Mouse (Mus musculus): ENCODE measurements around the gene Bmper. TPM values are rescaled to one million over a fixed set of nuclear protein-coding genes. Genes with fewer than 3 reads are reported as not detected.

Bmper gene
- polyA plus RNA-seq, 1 experiment from 2014 or later: 12.3 TPM

DNA sequence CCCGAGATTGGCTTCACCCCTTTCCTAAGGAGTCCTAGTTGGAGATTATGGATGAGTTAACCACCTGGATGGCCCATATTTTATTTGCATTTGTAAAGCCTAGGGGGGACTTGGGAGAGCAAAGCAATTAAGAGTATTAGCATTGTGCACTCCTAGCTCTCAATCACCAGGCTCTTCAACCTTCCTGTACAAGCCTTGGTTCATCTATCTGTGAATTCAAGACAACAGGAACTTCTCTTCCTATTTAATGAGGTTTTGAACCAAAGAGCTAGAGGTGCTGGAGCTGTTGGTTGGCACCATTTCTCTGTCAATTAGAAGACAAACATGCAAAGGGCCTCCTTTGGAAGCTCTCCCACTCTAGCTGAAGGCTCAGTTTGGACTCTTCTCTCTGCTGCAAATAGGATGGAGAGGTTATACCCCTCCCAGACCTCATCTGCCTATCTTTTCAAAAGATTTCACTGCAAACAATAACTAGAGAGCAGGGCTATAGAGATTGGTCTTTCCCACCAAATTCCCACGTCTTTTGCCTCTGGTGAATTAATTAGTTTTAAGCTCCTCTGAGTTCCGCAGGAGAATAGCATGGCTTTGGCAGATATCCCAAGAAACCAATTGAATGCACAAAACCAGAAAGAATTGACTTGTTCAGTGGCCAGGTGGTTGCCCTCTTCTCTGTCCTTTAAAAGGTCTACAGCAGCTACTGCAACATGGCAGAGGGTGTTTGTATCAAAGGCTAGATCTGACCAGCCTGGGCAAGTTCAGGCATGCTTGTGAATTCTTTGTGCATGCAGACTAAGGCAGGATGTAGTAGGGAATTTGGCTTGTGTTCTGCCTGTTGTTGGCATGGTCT, 185.3 kb downstream of the Bmper start:
- no peak overlapping the region for H3K4me2 ChIP-seq
- no peak for ATAC-seq (ENCODE audit: low FRiP score)
- no peaks in the 10 kb centered on the region for H3K9me3 ChIP-seq (replicated peaks)
- no peak overlapping the region for H3K27ac ChIP-seq (replicated peaks)
- H3K4me1 ChIP-seq: no peaks in the 10 kb centered on the region
- no peaks in the 10 kb centered on the region for H3K27me3 ChIP-seq (replicated peaks)
- H3K9ac ChIP-seq (replicated peaks): no peak overlapping the region
- 56% methylated on average over 3 of the region's 3 CpGs for WGBS
- no peaks in the 10 kb centered on the region for H3K36me3 ChIP-seq
- H3K4me3 ChIP-seq (replicated peaks): no peak overlapping the region

DNA sequence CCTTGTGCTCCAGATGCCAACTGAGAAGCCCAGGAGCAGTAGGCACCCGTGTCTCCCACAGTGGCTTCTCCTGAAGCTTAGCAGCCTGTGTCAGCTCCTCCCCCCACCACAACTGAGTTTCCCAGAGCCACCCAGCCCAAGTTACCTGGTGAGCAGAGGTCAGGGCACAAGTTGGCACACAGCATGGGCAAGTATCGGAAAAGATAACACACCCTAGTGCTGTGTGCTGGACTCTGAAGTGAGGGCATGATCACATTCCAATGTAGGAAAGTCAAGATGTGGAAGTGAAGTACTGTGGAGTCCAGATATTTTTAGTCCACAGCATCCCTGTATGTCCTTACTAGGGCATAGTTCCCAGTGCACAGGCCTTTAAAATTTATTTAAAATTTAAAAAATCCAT, 187.7 kb downstream of the Bmper start:
- no peaks in the 10 kb centered on the region for H3K4me1 ChIP-seq
- no peak overlapping the region for H3K27ac ChIP-seq (replicated peaks)
- no peaks in the 10 kb centered on the region for H3K9me3 ChIP-seq (replicated peaks)
- no peak for ATAC-seq (ENCODE audit: low FRiP score)
- WGBS: 78% methylated on average over 2 of the region's 2 CpGs
- no peaks in the 10 kb centered on the region for H3K27me3 ChIP-seq (replicated peaks)
- H3K9ac ChIP-seq (replicated peaks): no peak overlapping the region
- H3K4me3 ChIP-seq (replicated peaks): no peak overlapping the region
- H3K4me2 ChIP-seq: no peak overlapping the region
- H3K36me3 ChIP-seq: no peaks in the 10 kb centered on the region

- H3K4me3 ChIP-seq (replicated peaks): no peak overlapping the region
- 68% methylated on average over 2 of the region's 2 CpGs for WGBS
- no peaks in the 10 kb centered on the region for H3K4me1 ChIP-seq
- no peak overlapping the region for H3K4me2 ChIP-seq
- H3K9ac ChIP-seq (replicated peaks): no peak overlapping the region
- H3K27me3 ChIP-seq (replicated peaks): no peaks in the 10 kb centered on the region
- no peaks in the 10 kb centered on the region for H3K36me3 ChIP-seq
- no peak overlapping the region for H3K27ac ChIP-seq (replicated peaks)
- no peaks in the 10 kb centered on the region for H3K9me3 ChIP-seq (replicated peaks)
- ATAC-seq (ENCODE audit: low FRiP score): no peak
Observed at GRCm38 (mm10) chr9:23412956-23413355, 190.1 kb downstream of the Bmper start.

DNA sequence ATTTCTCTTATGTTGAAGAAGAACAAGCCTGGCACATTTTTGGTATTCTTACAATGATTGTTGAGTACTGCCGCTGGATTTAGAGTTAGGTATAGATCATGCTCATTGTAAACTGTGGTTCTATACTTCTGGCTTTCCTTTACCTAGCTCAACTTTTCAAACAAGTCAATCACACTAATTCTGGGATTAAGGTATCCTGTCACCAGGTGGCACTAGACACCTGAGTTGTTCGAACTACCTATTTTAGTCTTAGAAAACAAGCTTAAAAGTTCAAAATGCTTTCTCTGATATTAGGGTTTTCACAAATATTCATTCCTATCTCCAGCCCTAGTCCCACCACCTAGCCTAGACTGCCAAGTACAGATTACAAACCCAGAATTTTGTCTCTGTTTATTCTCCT, 196.2 kb downstream of the Bmper start:
- H3K4me2 ChIP-seq: no peak overlapping the region
- no peak overlapping the region for H3K4me3 ChIP-seq (replicated peaks)
- H3K27ac ChIP-seq (replicated peaks): no peak overlapping the region
- H3K9me3 ChIP-seq (replicated peaks): no peaks in the 10 kb centered on the region
- H3K36me3 ChIP-seq: no peaks in the 10 kb centered on the region
- 93% methylated on average over 2 of the region's 2 CpGs for WGBS
- H3K27me3 ChIP-seq (replicated peaks): no peaks in the 10 kb centered on the region
- ATAC-seq (ENCODE audit: low FRiP score): no peak
- H3K4me1 ChIP-seq: no peaks in the 10 kb centered on the region
- H3K9ac ChIP-seq (replicated peaks): no peak overlapping the region

GRCm38 (mm10) chr9:23423748-23424147, 200.9 kb downstream of the Bmper start:
- WGBS: 84% methylated on average over 1 of the region's 1 CpGs

DNA sequence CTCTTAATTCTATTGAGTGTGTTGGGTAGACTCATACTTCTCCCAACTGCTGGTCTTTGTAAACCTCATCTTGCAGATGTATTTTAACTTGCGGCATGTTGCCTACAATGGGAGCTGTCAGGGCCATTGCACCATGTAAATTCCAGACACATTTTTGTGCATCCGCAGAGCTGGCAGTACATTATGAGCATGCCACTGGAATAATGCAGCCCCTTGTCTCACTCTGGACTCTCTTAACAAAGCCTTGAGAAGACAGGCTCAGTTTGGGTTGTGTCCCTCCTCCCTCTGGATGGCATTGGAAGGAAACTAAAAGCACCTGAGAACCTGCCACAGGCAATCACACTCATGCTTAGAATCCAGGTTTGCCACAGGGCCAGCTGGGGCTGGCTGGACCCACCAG, 209.8 kb downstream of the Bmper start:
- no peaks in the 10 kb centered on the region for H3K9me3 ChIP-seq (replicated peaks)
- H3K4me2 ChIP-seq: no peak overlapping the region
- H3K27ac ChIP-seq (replicated peaks): no peak overlapping the region
- WGBS: 78% methylated on average over 2 of the region's 2 CpGs
- H3K27me3 ChIP-seq (replicated peaks): no peaks in the 10 kb centered on the region
- H3K9ac ChIP-seq (replicated peaks): no peak overlapping the region
- H3K36me3 ChIP-seq: no peaks in the 10 kb centered on the region
- no peak overlapping the region for H3K4me3 ChIP-seq (replicated peaks)
- H3K4me1 ChIP-seq: no peaks in the 10 kb centered on the region
- no peak for ATAC-seq (ENCODE audit: low FRiP score)

More at GRCm38 (mm10) chr9:23423748-23424147, 200.9 kb downstream of the Bmper start:
- Histone ChIP-seq H3K4me1 (no peaks in the 10 kb centered on the region), H3K9me3 (replicated peaks) (no peaks in the 10 kb centered on the region), H3K27ac (replicated peaks) (no peak overlapping the region), H3K4me2 (no peak overlapping the region), H3K36me3 (no peaks in the 10 kb centered on the region), H3K4me3 (replicated peaks) (no peak overlapping the region), H3K27me3 (replicated peaks) (no peaks in the 10 kb centered on the region), H3K9ac (replicated peaks) (no peak overlapping the region)
- no peak for ATAC-seq (ENCODE audit: low FRiP score)

DNA sequence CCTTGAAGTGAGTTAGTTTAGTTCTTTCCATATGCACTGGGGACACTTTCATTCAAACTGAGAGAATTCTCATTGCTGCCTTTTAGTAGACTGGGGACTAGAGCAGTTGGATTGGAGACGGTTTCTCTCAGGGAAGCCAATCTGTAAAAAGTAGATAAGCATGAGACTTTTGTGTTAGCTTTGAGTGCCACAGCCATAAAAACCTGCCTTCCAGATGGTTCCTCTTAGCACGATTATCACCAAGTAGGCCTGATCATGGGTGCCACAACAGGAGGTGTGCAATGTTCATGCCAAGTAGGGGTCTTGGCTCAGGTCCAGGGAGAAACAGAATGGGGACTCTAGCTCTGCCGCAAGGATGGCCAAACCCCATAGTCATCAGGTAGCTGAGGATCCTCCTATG, 210.4 kb downstream of the Bmper start:
- H3K27ac ChIP-seq (replicated peaks): no peak overlapping the region
- H3K4me1 ChIP-seq: no peaks in the 10 kb centered on the region
- WGBS: 78% methylated on average over 3 of the region's 3 CpGs
- ATAC-seq (ENCODE audit: low FRiP score): no peak
- H3K9ac ChIP-seq (replicated peaks): no peak overlapping the region
- no peak overlapping the region for H3K4me3 ChIP-seq (replicated peaks)
- no peak overlapping the region for H3K4me2 ChIP-seq
- H3K36me3 ChIP-seq: no peaks in the 10 kb centered on the region
- no peaks in the 10 kb centered on the region for H3K9me3 ChIP-seq (replicated peaks)
- no peaks in the 10 kb centered on the region for H3K27me3 ChIP-seq (replicated peaks)

GRCm38 (mm10) chr9:23436751-23437150, 213.9 kb downstream of the Bmper start:
- WGBS: 65% methylated on average over 6 of the region's 6 CpGs
- H3K27ac ChIP-seq (replicated peaks): no peak overlapping the region
- no peaks in the 10 kb centered on the region for H3K27me3 ChIP-seq (replicated peaks)
- H3K4me1 ChIP-seq: no peaks in the 10 kb centered on the region
- H3K4me2 ChIP-seq: no peak overlapping the region
- H3K9me3 ChIP-seq (replicated peaks): no peaks in the 10 kb centered on the region
- H3K4me3 ChIP-seq (replicated peaks): no peak overlapping the region
- ATAC-seq (ENCODE audit: low FRiP score): no peak
- no peaks in the 10 kb centered on the region for H3K36me3 ChIP-seq
- H3K9ac ChIP-seq (replicated peaks): no peak overlapping the region

- ATAC-seq (ENCODE audit: low FRiP score): no peak
- no peaks in the 10 kb centered on the region for H3K36me3 ChIP-seq
- no peaks in the 10 kb centered on the region for H3K27me3 ChIP-seq (replicated peaks)
- WGBS: 91% methylated on average over 9 of the region's 9 CpGs
- H3K4me3 ChIP-seq (replicated peaks): no peak overlapping the region
- no peak overlapping the region for H3K27ac ChIP-seq (replicated peaks)
- no peaks in the 10 kb centered on the region for H3K4me1 ChIP-seq
- no peaks in the 10 kb centered on the region for H3K9me3 ChIP-seq (replicated peaks)
- no peak overlapping the region for H3K9ac ChIP-seq (replicated peaks)
- H3K4me2 ChIP-seq: no peak overlapping the region
Observed at GRCm38 (mm10) chr9:23438662-23439061, 215.8 kb downstream of the Bmper start.

DNA sequence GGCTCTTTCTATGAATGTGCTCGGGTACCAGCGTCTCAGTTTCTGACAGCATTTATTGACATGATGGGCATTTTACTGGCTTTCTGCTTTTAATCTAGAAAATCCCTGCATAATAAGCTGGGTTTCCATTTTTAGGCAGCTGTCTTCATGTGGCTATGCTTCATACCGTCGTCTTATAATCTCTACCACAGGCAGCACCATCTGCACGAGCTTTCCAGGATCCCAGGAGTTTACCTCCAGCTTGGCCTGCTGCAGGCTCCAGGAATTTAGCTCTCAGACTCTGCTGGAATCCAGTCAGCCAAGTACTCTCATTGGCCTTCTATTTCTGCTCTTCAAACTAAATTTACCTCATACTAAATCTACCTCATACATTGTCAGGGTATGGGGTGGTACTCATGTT, 219.3 kb downstream of the Bmper start:
- 49% methylated on average over 5 of the region's 5 CpGs for WGBS
- Histone ChIP-seq H3K9ac (replicated peaks) (no peak overlapping the region), H3K4me1 (no peaks in the 10 kb centered on the region), H3K4me2 (no peak overlapping the region), H3K9me3 (replicated peaks) (no peaks in the 10 kb centered on the region), H3K36me3 (no peaks in the 10 kb centered on the region), H3K27me3 (replicated peaks) (no peaks in the 10 kb centered on the region), H3K4me3 (replicated peaks) (no peak overlapping the region), H3K27ac (replicated peaks) (no peak overlapping the region)
- ATAC-seq (ENCODE audit: low FRiP score): no peak

- Histone ChIP-seq H3K9ac (replicated peaks) (no peak overlapping the region), H3K36me3 (no peaks in the 10 kb centered on the region), H3K4me2 (no peak overlapping the region), H3K27ac (replicated peaks) (no peak overlapping the region), H3K4me3 (replicated peaks) (no peak overlapping the region), H3K4me1 (no peaks in the 10 kb centered on the region), H3K27me3 (replicated peaks) (no peaks in the 10 kb centered on the region), H3K9me3 (replicated peaks) (no peaks in the 10 kb centered on the region)
- no peak for ATAC-seq (ENCODE audit: low FRiP score)
- 92% methylated on average over 4 of the region's 4 CpGs for WGBS
Observed at GRCm38 (mm10) chr9:23444975-23445374, 222.1 kb downstream of the Bmper start.

DNA sequence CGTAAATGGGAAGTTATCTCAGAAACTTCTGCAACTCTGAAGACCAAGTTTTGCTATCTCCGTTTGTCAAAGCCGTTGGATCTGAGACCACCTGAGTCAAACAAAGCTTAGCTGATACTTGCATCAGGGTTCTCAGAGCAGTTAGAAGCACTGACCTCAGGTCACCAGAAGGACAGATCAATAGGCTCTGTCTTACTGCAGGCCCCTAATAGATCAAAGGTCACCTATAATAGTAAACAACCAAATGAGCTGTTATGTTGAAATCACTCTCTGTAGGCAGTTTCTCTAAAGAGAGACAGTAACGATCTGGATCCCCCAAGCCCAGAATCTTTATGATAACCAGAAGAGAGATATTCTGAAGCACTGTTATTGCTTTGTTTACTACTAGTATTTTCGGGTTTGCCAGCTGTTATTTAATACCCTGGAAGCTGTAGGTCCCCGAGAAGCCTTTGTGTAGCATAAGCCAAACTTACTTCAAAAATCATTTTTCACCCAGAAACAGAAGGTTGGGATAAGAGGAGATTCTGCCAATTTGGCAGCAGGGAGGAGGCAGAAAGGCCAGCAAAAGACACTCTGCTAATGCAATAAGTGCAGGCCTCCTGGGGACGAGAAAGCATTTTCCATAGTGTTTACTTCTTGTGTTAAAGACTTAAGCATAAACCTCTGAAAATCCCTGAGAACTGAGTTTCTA, 224.5 kb downstream of the Bmper start:
- no peak overlapping the region for H3K4me3 ChIP-seq (replicated peaks)
- no peaks in the 10 kb centered on the region for H3K27me3 ChIP-seq (replicated peaks)
- WGBS: 59% methylated on average over 7 of the region's 7 CpGs
- H3K9me3 ChIP-seq (replicated peaks): no peaks in the 10 kb centered on the region
- no peaks in the 10 kb centered on the region for H3K4me1 ChIP-seq
- no peak overlapping the region for H3K9ac ChIP-seq (replicated peaks)
- no peak overlapping the region for H3K4me2 ChIP-seq
- H3K36me3 ChIP-seq: no peaks in the 10 kb centered on the region
- ATAC-seq (ENCODE audit: low FRiP score): no peak
- no peak overlapping the region for H3K27ac ChIP-seq (replicated peaks)

Data from neural tube, embryonic 15.5 days (tissue).